Mouse (Mus musculus) CH12.LX (cell line): ENCODE measurements around the gene Pak2. TPM values are rescaled to one million over a fixed set of nuclear protein-coding genes. Genes with fewer than 3 reads are reported as not detected.
"Not testable (repeated sequence)": the region's sequence is repeated elsewhere in the genome, so short reads cannot be mapped to it uniquely, and the experiment has no call there.

Experiments used
- DNase-seq: peaks from one replicate; pipeline ENCODE4 v3.0.0-alpha.2; 2013; ENCODE audit errors: extremely low read depth
- H3K27ac ChIP-seq: 2 replicates; pipeline ENCODE4 v1.5.1; 2012; ENCODE audit warnings: low read depth, mild to moderate bottlenecking, control low read depth, moderate library complexity; ENCODE audit not compliant: insufficient read depth
- H3K27me3 ChIP-seq: replicated peaks from 2 replicates; pipeline ENCODE3; 2012; ENCODE audit warnings: inconsistent platforms
- H3K36me3 ChIP-seq, 2 experiments: replicated peaks in 1 of 2; 2 replicates each; pipeline versions ENCODE3 to v1.6.1; 2012; ENCODE audit warnings: inconsistent platforms in 1 of 2, low read length in 1 of 2, mild to moderate bottlenecking in 1 of 2, mixed read lengths in 1 of 2, moderate library complexity in 1 of 2; ENCODE audit not compliant: control insufficient read depth in 1 of 2, insufficient read depth in 1 of 2
- H3K4me1 ChIP-seq, 2 experiments: 2 replicates each; pipeline ENCODE4 v1.6.1; 2012; ENCODE audit warnings: inconsistent platforms in 1 of 2, moderate library complexity in 1 of 2; ENCODE audit not compliant: insufficient read depth in 2 of 2, control insufficient read depth in 1 of 2
- H3K4me2 ChIP-seq: 2 replicates; pipeline ENCODE4 v1.6.1; 2012; ENCODE audit warnings: low read depth, mild to moderate bottlenecking, control low read depth; ENCODE audit not compliant: poor library complexity, insufficient read depth, severe bottlenecking
- H3K4me3 ChIP-seq, 3 experiments: fragments of 150-350 bp in 1 of 3; sonication (generic) in 1 of 3; replicated peaks in 1 of 3; 2 replicates each; pipeline versions ENCODE3 to v1.5.1; 2011 to 2012; ENCODE audit warnings: low read depth in 2 of 3, low read length in 2 of 3, mild to moderate bottlenecking in 2 of 3, moderate library complexity in 2 of 3, control low read depth in 1 of 3, improper control_type of control experiment in 1 of 3, inconsistent platforms in 1 of 3, mixed read lengths in 1 of 3; ENCODE audit not compliant: poor library complexity in 1 of 3
- H3K79me2 ChIP-seq: replicated peaks from 2 replicates; pipeline ENCODE4 v1.6.1; 2012; ENCODE audit warnings: mild to moderate bottlenecking, moderate library complexity; ENCODE audit not compliant: control insufficient read depth, poor library complexity, insufficient read depth, severe bottlenecking; ENCODE audit errors: extremely low read depth
- H3K9ac ChIP-seq: 2 replicates; pipeline ENCODE4 v1.6.1; 2012; ENCODE audit warnings: low read depth, mild to moderate bottlenecking, control low read depth, moderate library complexity; ENCODE audit not compliant: insufficient read depth
- H3K9me3 ChIP-seq: replicated peaks from 2 replicates; pipeline ENCODE3; 2012; ENCODE audit warnings: low read length, inconsistent platforms, mixed read lengths
- CHD2 ChIP-seq: IDR thresholded peaks from 2 replicates; pipeline ENCODE4 v1.6.1; 2011; ENCODE audit warnings: low read length, improper control_type of control experiment
- CTCF ChIP-seq, 2 experiments: IDR thresholded peaks in 1 of 2; conservative IDR thresholded peaks in 1 of 2; 2 replicates each; pipeline ENCODE4 v1.5.1; 2011 to 2012; ENCODE audit warnings: low read depth in 2 of 2, low read length in 2 of 2, improper control_type of control experiment in 1 of 2, inconsistent platforms in 1 of 2, mild to moderate bottlenecking in 1 of 2, moderate library complexity in 1 of 2
- ELF1 ChIP-seq: IDR thresholded peaks from 2 replicates; pipeline ENCODE4 v1.6.1; 2014; ENCODE audit warnings: low read depth, mild to moderate bottlenecking, inconsistent platforms, low read length, improper control_type of control experiment
- EP300 ChIP-seq: IDR thresholded peaks from 2 replicates; pipeline ENCODE4 v1.6.1; 2011; ENCODE audit warnings: low read length, improper control_type of control experiment
- GABPA ChIP-seq: IDR thresholded peaks from 2 replicates; pipeline ENCODE4 v1.6.1; 2012; ENCODE audit warnings: low read depth, low read length, improper control_type of control experiment, inconsistent platforms; ENCODE audit not compliant: insufficient replicate concordance
- HCFC1 ChIP-seq: IDR thresholded peaks from 2 replicates; pipeline ENCODE4 v1.6.1; 2012; ENCODE audit warnings: low read depth, mild to moderate bottlenecking, inconsistent platforms, low read length, improper control_type of control experiment
- IRF4 ChIP-seq: IDR thresholded peaks from 2 replicates; pipeline ENCODE4 v1.6.1; 2014; ENCODE audit warnings: low read depth, mild to moderate bottlenecking, inconsistent platforms, low read length, improper control_type of control experiment
- MAX ChIP-seq: IDR thresholded peaks from 2 replicates; pipeline ENCODE4 v1.6.1; 2011; ENCODE audit warnings: low read length, improper control_type of control experiment
- MAZ ChIP-seq: IDR thresholded peaks from 2 replicates; pipeline ENCODE4 v1.6.1; 2012; ENCODE audit warnings: low read depth, mild to moderate bottlenecking, inconsistent platforms, low read length, improper control_type of control experiment, moderate library complexity
- MYC ChIP-seq: IDR thresholded peaks from 2 replicates; pipeline ENCODE4 v1.6.1; 2011; ENCODE audit warnings: low read depth, mild to moderate bottlenecking, improper control_type of control experiment, low read length
- NELFE ChIP-seq: IDR thresholded peaks from 2 replicates; pipeline ENCODE4 v1.6.1; 2011; ENCODE audit warnings: low read depth, low read length, improper control_type of control experiment
- POLR2AphosphoS2 ChIP-seq: IDR thresholded peaks from 2 replicates; pipeline ENCODE4 v1.6.1; 2011; ENCODE audit warnings: low read depth, low read length, improper control_type of control experiment
- RAD21 ChIP-seq: IDR thresholded peaks from 2 replicates; pipeline ENCODE4 v1.6.1; 2011; ENCODE audit warnings: low read depth, mild to moderate bottlenecking, low read length, improper control_type of control experiment, moderate library complexity
- RCOR1 ChIP-seq: conservative IDR thresholded peaks from 2 replicates; pipeline ENCODE4 v1.6.1; 2012; ENCODE audit warnings: low read depth, mild to moderate bottlenecking, inconsistent platforms, low read length, improper control_type of control experiment
- SMC3 ChIP-seq: IDR thresholded peaks from 2 replicates; pipeline ENCODE4 v1.6.1; 2011; ENCODE audit warnings: low read depth, low read length, improper control_type of control experiment
- UBTF ChIP-seq: IDR thresholded peaks from 2 replicates; pipeline ENCODE4 v1.6.1; 2012; ENCODE audit warnings: low read depth, mild to moderate bottlenecking, inconsistent platforms, low read length, improper control_type of control experiment, moderate library complexity
- USF2 ChIP-seq: conservative IDR thresholded peaks from 2 replicates; pipeline ENCODE4 v1.6.1; 2011; ENCODE audit warnings: low read depth, low read length, improper control_type of control experiment
- ZC3H11A ChIP-seq: IDR thresholded peaks from 2 replicates; pipeline ENCODE4 v1.6.1; 2012; ENCODE audit warnings: low read depth, mild to moderate bottlenecking, inconsistent platforms, low read length, improper control_type of control experiment
- ZKSCAN1 ChIP-seq: IDR thresholded peaks from 2 replicates; pipeline ENCODE4 v1.6.1; 2012; ENCODE audit warnings: low read depth, inconsistent platforms, low read length, improper control_type of control experiment, borderline replicate concordance
- ZMIZ1 ChIP-seq: IDR thresholded peaks from 2 replicates; pipeline ENCODE4 v1.6.1; 2012; ENCODE audit warnings: low read depth, mild to moderate bottlenecking, inconsistent platforms, low read length, improper control_type of control experiment
- ZNF384 ChIP-seq: IDR thresholded peaks from 2 replicates; pipeline ENCODE4 v1.6.1; 2012; ENCODE audit warnings: low read depth, low read length, improper control_type of control experiment, inconsistent platforms
- dilution Hi-C: fragments of 300-500 bp; cut with MboI; formaldehyde crosslinking; loops from 2 replicates; pipeline ENCODE4 v1.14.3; 2020; ENCODE audit warnings: low sequenced_read_pairs; ENCODE audit not compliant: extremely low pct_unique_long_range_greater_than_20kb, extremely low pct_ligation_motif_present
- in situ Hi-C: fragments of 300-500 bp; cut with MboI; formaldehyde crosslinking; loops from 3 replicates; pipeline ENCODE4 v1.14.3; 2019; ENCODE audit warnings: low sequenced_read_pairs, low pct_ligation_motif_present, low pct_unique_long_range_greater_than_20kb, mixed read lengths
- polyA plus RNA-seq: library from polyadenylated mRNA; unstranded; fragments of >175 nt; gene quantifications from 2 replicates; pipeline ENCODE4 v1.2.1, GENCODE M21; 2012; ENCODE audit warnings: low read depth; ENCODE audit not compliant: insufficient read length
- total RNA-seq, 2 experiments: library from RNA; depleted of rRNA; stranded (reverse); fragments of 300-350 nt in 1 of 2; fragments of >200 nt in 1 of 2; gene quantifications; 2 replicates each; pipeline ENCODE4 v1.2.3; 2012 to 2014

The Pak2 gene
- total and polyA plus RNA-seq, 3 experiments = 37.2 to 79.7 (median 73.1) TPM

- TF ChIP-seq ZNF384 = no peak
- TF ChIP-seq GABPA = no peak
- no peak for TF ChIP-seq MYC
- TF ChIP-seq HCFC1 = peak; percentile 47
- TF ChIP-seq IRF4 = no peak
- TF ChIP-seq EP300 = no peak
- no peak for TF ChIP-seq ZC3H11A
- TF ChIP-seq RCOR1 = no peak
- no peak for TF ChIP-seq RAD21
- TF ChIP-seq UBTF = peak; percentile 13; the same call in 1 of the 2 replicates
Observed at GRCm38 (mm10) chr16:32099638-32100150, 20.6 kb upstream of the Pak2 start, which contains the start of the genes Pigx and Cep19 (continued).

DNA sequence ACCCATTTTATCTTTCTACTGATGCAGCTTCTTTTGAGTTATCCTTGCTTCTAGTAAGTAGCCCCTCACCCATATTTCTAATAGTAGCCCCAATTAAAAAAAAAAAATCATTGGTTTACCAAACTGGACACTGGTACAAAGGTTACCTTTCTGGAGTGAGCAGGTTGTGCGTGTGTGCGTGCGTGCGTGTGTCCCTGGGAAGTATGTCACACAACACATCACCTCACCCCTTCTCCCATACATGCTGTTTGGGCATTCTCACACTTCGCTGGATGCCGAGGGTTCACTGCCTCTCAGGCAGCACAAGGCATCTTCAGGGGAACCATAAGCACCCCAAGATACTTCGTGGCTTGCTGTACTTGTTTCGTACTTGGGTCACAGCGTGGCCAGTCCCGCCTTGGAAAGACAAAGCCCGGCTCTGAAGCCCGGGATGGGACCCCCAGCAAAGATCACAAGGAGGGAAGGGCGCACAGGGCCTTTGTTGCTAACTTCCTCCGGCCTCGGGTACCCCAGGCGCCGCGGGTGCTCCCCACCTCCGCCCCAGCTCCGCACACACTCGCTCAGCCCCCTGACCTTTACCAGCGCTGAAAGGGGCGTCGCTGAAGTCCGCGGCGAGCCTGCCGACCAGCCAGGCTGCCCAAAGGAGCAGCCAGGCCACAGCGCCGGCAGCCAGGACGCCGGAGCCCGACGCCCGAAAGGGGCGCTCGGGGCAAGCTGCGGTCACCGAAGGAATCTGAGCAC, 19.9 kb upstream of the Pak2 start:
- Histone ChIP-seq H3K36me3 (peaks cover 8 to 35% of the 10 kb centered on the region in 2 experiments), H3K27ac (no peak overlapping the region), H3K27me3 (no peaks in the 10 kb centered on the region), H3K4me3 (peak overlapping the region; percentile 77 to 99 (median 89)), H3K9me3 (peaks cover 3% of the 10 kb centered on the region), H3K4me2 (peak overlapping the region; percentile 58), H3K79me2 (no peaks in the 10 kb centered on the region), H3K4me1 (peaks cover 2 to 15% of the 10 kb centered on the region in 2 experiments; a peak in 3 of 4 replicates), H3K9ac (peak overlapping the region; percentile 71)
- no peak for TF ChIP-seq USF2
- no peak for TF ChIP-seq GABPA
- TF ChIP-seq ZMIZ1 = no peak
- no peak for TF ChIP-seq CTCF (conservative IDR thresholded peaks at IDR 0.05 in 1 of 2, IDR thresholded peaks at IDR 0.05 in 1 of 2; ENCODE audit: low read depth in 2 of 2, low read length in 2 of 2)
- TF ChIP-seq IRF4 = no peak
- peak; percentile 56; the same call in 1 of the 2 replicates for TF ChIP-seq UBTF
- TF ChIP-seq MAX = peak; percentile 16; the same call in 1 of the 2 replicates
- 0 out of 2 replicates have a peak, but pooled peaks have one; percentile 0 for TF ChIP-seq POLR2AphosphoS2
- TF ChIP-seq RCOR1 = no peak
- no peak for TF ChIP-seq EP300
- no peak for TF ChIP-seq HCFC1
- TF ChIP-seq NELFE = no peak
- TF ChIP-seq MAZ = no peak
- TF ChIP-seq SMC3 = no peak
- no peak for TF ChIP-seq ELF1
- TF ChIP-seq CHD2 = 0 out of 2 replicates have a peak, but pooled peaks have one; percentile 4
- no peak for TF ChIP-seq ZKSCAN1
- TF ChIP-seq RAD21 = no peak
- no peak for DNase-seq
- in situ Hi-C loops (no loop called here), dilution Hi-C loops (no loop called here)

DNA sequence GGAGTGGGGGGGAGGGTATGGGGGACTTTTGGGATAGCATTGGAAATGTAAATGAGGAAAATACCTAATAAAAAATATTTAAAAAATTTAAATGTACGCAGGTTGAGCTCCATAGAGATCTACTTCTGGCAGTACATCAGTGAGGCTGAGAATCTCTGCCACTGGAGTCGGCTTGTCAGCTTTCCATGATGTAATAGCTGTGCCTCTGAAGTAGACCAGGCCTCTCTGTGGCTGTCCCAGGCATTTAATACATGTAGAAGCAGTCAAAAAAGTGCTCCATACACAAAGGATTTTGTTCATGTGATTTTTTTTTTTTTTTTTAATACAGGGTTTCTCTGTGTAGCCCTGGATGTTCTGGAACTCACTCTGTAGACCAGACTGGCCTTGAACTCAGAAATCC, 18.6 kb upstream of the Pak2 start:
- H3K27ac ChIP-seq, DNase-seq, dilution Hi-C loops, in situ Hi-C loops, H3K9ac ChIP-seq, H3K27me3 ChIP-seq, H3K4me3 ChIP-seq, H3K4me2 ChIP-seq, H3K79me2 ChIP-seq, H3K9me3 ChIP-seq: not testable (repeated sequence)
- Histone ChIP-seq H3K36me3 (peaks cover 4 to 27% of the 10 kb centered on the region in 2 experiments), H3K4me1 (peaks cover 2 to 15% of the 10 kb centered on the region in 2 experiments; a peak in 3 of 4 replicates)
